Mouse (Mus musculus) ES-Bruce4 (cell line): ENCODE data around the gene Slc39a11. TPM values are rescaled to one million over a fixed set of nuclear protein-coding genes. Genes with fewer than 3 reads are reported as not detected.

Source experiments
- H3K27ac ChIP-seq: 2 replicates; pipeline ENCODE4 v1.5.1; 2012; ENCODE audit warnings: low read length, inconsistent platforms; ENCODE audit not compliant: insufficient read depth
- H3K27me3 ChIP-seq: 2 replicates; pipeline ENCODE4 v1.6.1; 2012; ENCODE audit warnings: mild to moderate bottlenecking, low read length, inconsistent platforms; ENCODE audit not compliant: control insufficient read depth, poor library complexity, insufficient read depth, severe bottlenecking
- H3K36me3 ChIP-seq: 2 replicates; pipeline ENCODE4 v1.6.1; 2012; ENCODE audit warnings: inconsistent platforms, mild to moderate bottlenecking, low read length, moderate library complexity; ENCODE audit not compliant: control insufficient read depth, poor library complexity, insufficient read depth, severe bottlenecking
- H3K4me1 ChIP-seq: one replicate; pipeline ENCODE4 v1.8.1; 2011; ENCODE audit warnings: low read length; ENCODE audit not compliant: control insufficient read depth, insufficient read depth
- H3K4me3 ChIP-seq: 2 replicates; pipeline ENCODE4 v1.5.1; 2011; ENCODE audit warnings: low read depth, mild to moderate bottlenecking, low read length
- H3K9ac ChIP-seq: 2 replicates; pipeline ENCODE4 v1.6.1; 2012; ENCODE audit warnings: low read depth, mild to moderate bottlenecking, inconsistent platforms; ENCODE audit not compliant: poor library complexity, severe bottlenecking
- H3K9me3 ChIP-seq: replicated peaks from 2 replicates; pipeline ENCODE4 v1.6.1; 2012; ENCODE audit warnings: mild to moderate bottlenecking, low read length, inconsistent platforms; ENCODE audit not compliant: control insufficient read depth, poor library complexity, insufficient read depth, severe bottlenecking
- CTCF ChIP-seq: IDR thresholded peaks from one replicate; pipeline ENCODE4 v1.8.1; 2011; ENCODE audit warnings: low read depth, low read length
- EP300 ChIP-seq: IDR thresholded peaks from 2 replicates; pipeline ENCODE4 v1.6.1; 2011; ENCODE audit warnings: low read depth, low read length; ENCODE audit not compliant: insufficient read depth
- POLR2A ChIP-seq: IDR thresholded peaks from one replicate; pipeline ENCODE4 v1.8.1; 2011; ENCODE audit warnings: low read length; ENCODE audit not compliant: insufficient read depth
- polyA plus RNA-seq: library from polyadenylated mRNA; stranded (reverse); fragments of >200 nt; gene quantifications from 2 replicates; pipeline ENCODE4 v1.2.4, GENCODE M21; 2011; ENCODE audit warnings: low read depth; ENCODE audit not compliant: missing spikeins, insufficient read depth, insufficient read length

The Slc39a11 gene
- polyA plus RNA-seq, 1 experiment = 7.4 TPM

DNA sequence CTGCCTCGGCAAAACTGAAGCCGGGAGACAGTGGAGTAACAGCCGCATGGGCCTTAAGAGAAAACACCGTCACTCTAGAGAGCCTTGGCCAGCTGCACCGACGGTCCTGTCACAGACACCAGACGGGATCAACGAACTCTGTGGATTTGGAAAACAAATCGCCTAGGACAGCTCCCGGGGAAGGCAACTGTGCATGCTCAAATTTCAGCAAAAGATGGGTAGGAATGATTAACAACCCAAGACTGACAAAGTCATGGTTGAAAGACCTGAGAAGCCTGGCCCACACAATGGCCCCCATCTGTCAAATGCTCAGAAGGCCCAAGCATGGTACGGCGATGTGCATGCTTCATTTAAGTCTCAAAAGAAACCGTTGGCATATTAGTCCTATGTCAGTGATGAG, 281.8 kb downstream of the Slc39a11 start:
- Histone ChIP-seq H3K36me3 (no peaks in the 10 kb centered on the region), H3K9me3 (no peaks in the 10 kb centered on the region), H3K27me3 (no peaks in the 10 kb centered on the region), H3K4me1 (peaks cover 5% of the 10 kb centered on the region), H3K4me3 (no peak overlapping the region), H3K27ac (no peak overlapping the region), H3K9ac (no peak overlapping the region)
- TF ChIP-seq EP300 = no peak
- TF ChIP-seq CTCF = no peak
- TF ChIP-seq POLR2A = no peak

DNA sequence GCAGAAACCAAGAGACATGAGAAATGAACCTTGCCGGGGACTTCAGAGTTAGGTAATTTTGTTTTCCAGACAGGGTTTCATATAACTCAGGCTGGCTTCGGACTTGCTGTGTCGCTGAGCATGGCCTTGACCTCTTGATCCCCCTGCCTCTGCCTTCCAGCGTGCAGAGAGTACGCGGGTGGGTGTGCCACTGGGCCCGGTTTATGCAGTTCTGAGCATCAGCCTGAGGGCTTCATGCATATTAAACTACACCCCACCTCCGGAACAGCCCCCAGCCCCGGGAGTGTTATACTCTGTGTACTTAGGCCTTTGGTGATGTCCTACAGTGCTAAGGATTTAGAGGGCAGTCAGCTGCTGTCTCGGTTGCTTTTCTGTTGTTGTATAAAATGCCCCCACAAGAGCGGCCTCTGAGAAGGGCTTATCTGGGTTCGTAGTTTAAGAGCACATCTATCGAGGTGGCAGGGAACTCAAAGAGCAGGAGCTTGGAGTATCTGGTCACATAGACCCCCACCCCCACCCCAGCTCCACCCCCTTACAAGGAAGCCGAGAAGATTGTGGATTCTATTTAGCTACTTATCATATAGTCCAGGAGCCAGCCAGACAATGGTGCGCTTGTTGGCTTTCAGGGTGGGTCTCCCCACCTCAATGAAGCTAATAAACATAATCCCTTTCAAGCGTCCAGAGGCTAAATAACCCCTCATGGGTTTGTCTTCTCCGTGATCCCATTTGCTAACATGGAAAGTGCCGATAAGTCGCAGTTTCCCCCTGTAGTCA, 283.4 kb downstream of the Slc39a11 start:
- no peak for TF ChIP-seq CTCF
- 0 out of 2 replicates have a peak, but pooled peaks have one; percentile 39 for TF ChIP-seq EP300
- no peak for TF ChIP-seq POLR2A
- Histone ChIP-seq H3K4me3 (no peak overlapping the region), H3K4me1 (peaks cover 5% of the 10 kb centered on the region), H3K36me3 (no peaks in the 10 kb centered on the region), H3K9ac (no peak overlapping the region), H3K9me3 (no peaks in the 10 kb centered on the region), H3K27me3 (no peaks in the 10 kb centered on the region), H3K27ac (no peak overlapping the region)

DNA sequence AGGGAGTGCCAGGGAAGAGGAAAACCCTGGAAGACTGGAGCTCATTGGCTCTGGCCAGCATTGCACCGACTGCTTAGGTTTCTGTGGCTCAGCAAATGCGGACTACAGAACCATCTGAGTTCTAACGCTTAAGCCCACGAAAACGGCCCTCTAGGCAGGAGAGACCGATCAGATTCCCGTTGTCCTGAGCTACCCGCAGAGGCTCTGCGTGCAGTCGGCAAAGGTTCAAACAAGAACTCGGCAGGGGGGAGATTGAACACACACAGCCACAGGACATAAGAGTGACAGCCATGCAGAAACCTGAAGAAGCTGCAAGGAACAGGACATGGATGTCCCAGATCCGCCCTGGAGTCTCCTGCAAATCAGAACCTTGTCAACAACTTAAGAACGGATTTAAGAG, 286.1 kb downstream of the Slc39a11 start:
- Histone ChIP-seq H3K9ac (no peak overlapping the region), H3K27me3 (no peaks in the 10 kb centered on the region), H3K9me3 (no peaks in the 10 kb centered on the region; the same call in 1 of the 2 replicates), H3K36me3 (no peaks in the 10 kb centered on the region), H3K4me3 (no peak overlapping the region), H3K4me1 (peaks cover 5% of the 10 kb centered on the region), H3K27ac (no peak overlapping the region)
- no peak for TF ChIP-seq EP300
- TF ChIP-seq CTCF = no peak
- no peak for TF ChIP-seq POLR2A

GRCm38 (mm10) chr11:113362617-113363016, 287.3 kb downstream of the Slc39a11 start:
- TF ChIP-seq POLR2A (no peak), CTCF (no peak), EP300 (no peak)
- Histone ChIP-seq H3K9ac (no peak overlapping the region), H3K27ac (no peak overlapping the region), H3K4me3 (no peak overlapping the region), H3K4me1 (peaks cover 5% of the 10 kb centered on the region), H3K9me3 (no peaks in the 10 kb centered on the region; the same call in 1 of the 2 replicates), H3K36me3 (no peaks in the 10 kb centered on the region), H3K27me3 (no peaks in the 10 kb centered on the region)

DNA sequence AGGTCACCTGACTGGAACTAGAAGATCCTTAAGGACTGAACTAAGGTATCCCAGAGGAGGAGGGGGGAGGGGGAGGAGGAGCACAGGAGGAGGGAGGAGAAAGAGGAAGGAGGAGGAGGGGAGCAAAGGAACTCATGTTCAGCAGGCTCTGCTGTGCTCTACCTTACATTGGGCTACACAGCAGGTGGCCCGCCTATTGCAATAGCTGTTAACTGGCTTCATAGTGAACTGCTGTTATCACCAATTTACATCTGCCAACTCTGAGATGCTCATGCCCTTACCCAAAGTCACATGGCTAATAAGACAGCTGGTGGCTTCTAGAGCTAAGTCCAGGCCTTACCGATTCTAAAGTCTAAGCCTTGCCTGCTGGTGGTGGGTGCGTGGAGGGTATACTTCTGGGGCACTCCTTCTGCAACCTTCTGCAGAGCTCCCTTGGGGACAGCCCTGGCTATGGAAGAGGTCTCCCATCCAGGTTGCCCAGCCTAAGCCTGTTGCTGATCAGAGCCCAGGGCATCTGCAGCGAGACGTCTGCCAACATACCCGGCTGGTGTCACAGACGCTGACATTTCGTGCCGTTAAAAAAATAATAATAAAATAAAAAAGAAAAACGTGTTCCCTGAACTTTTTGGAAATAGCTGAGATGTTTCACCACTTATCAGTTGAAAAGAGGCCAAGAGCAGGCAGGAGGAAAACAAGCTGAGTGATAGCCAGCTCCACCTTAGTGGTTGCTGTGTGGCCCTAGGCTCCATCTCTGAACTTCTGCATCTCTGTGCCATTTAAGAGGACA, 289.6 kb downstream of the Slc39a11 start:
- no peak for TF ChIP-seq CTCF
- TF ChIP-seq EP300 = no peak
- TF ChIP-seq POLR2A = no peak
- H3K36me3 ChIP-seq = no peaks in the 10 kb centered on the region

GRCm38 (mm10) chr11:113355932-113356331, 293.9 kb downstream of the Slc39a11 start:
- Histone ChIP-seq H3K27ac (no peak overlapping the region), H3K4me3 (no peak overlapping the region), H3K36me3 (no peaks in the 10 kb centered on the region), H3K9ac (no peak overlapping the region), H3K9me3 (no peaks in the 10 kb centered on the region; the same call in 1 of the 2 replicates), H3K4me1 (peaks cover 3% of the 10 kb centered on the region), H3K27me3 (no peaks in the 10 kb centered on the region)
- TF ChIP-seq POLR2A (no peak), EP300 (no peak), CTCF (no peak)

More for the DNA sequence above, 289.6 kb downstream of the Slc39a11 start:
- no peak overlapping the region for H3K27ac ChIP-seq
- H3K9me3 ChIP-seq = no peaks in the 10 kb centered on the region; the same call in 1 of the 2 replicates
- H3K4me3 ChIP-seq = no peak overlapping the region
- H3K9ac ChIP-seq = no peak overlapping the region
- no peaks in the 10 kb centered on the region for H3K4me1 ChIP-seq
- H3K27me3 ChIP-seq = no peaks in the 10 kb centered on the region
